In the genomic region with DNA sequence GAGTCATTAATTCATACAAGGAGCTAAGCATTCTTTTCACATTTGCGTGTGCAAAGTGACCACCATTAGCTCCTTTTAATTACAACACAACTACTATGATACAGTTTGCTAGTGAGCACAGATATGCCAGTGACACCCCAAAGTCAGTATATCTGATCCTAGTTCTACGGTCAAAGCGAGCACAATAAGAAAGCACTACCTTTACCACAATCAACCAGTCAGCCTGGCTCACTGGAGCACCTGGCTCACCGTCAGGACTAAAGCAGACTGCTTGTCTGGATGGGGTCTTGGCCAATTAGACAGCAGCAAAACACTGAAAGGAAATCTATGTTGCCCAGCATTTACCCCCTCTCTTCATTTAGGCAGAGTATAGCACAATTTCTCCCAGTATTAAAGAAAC, we compare ENCODE assay signal across 16 mouse cellular contexts.
"Had no signal": no experiment of that assay in that cellular context is flagged by ENCODE, and none has a peak within 500 bp of the region (broad histone marks: within the 10 kb centered on the region; RNA-seq: fewer than 3 reads in every experiment).

No protein-coding gene starts in this region.

- DNase-seq: heart, postnatal 10 days; heart, postnatal 14 days; heart, postnatal 36 days; heart, postnatal 4 days; kidney, adult 11 months; kidney, adult 18-20 months; kidney, adult 2 months; kidney, adult 8-10 months; kidney, adult 9 months; kidney, postnatal 10 days; kidney, postnatal 14 days; kidney, postnatal 25 days; kidney, postnatal 36 days; kidney, postnatal 4 days; layer of hippocampus, adult 9-11 months; layer of hippocampus, postnatal 36 days had no signal
